Mouse (Mus musculus) neural tube, embryonic 14.5 days (tissue): ENCODE data around the gene Crim1. TPM values are rescaled to one million over a fixed set of nuclear protein-coding genes. Genes with fewer than 3 reads are reported as not detected.

ENCODE experiments used
- ATAC-seq: fragments of 200-750 bp; cut with Nextera tagmentation; 2 replicates; pipeline ENCODE4 v1.8.0; 2017; ENCODE audit warnings: low read depth, mild to moderate bottlenecking, moderate TSS enrichment, moderate library complexity
- H3K27ac ChIP-seq: fragments of 300-500 bp; sonication (generic); 2 replicates; pipeline ENCODE4 v1.5.1; 2014; ENCODE audit warnings: low read depth, mild to moderate bottlenecking, control low read depth, low read length, moderate library complexity, mixed read lengths
- H3K27me3 ChIP-seq: fragments of 300-500 bp; sonication (generic); 2 replicates; pipeline ENCODE4 v1.6.1; 2014; ENCODE audit warnings: low read length; ENCODE audit not compliant: control insufficient read depth, insufficient read depth
- H3K36me3 ChIP-seq: fragments of 300-500 bp; sonication (generic); 2 replicates; pipeline ENCODE4 v1.6.1; 2014; ENCODE audit warnings: low read length, mixed read lengths; ENCODE audit not compliant: control insufficient read depth, insufficient read depth
- H3K4me1 ChIP-seq: fragments of 300-500 bp; sonication (generic); 2 replicates; pipeline ENCODE4 v1.6.1; 2014; ENCODE audit warnings: low read length; ENCODE audit not compliant: control insufficient read depth, insufficient read depth
- H3K4me2 ChIP-seq: fragments of 300-500 bp; sonication (generic); 2 replicates; pipeline ENCODE4 v1.6.1; 2014; ENCODE audit warnings: mild to moderate bottlenecking, low read depth, low read length, control low read depth
- H3K4me3 ChIP-seq: fragments of 300-500 bp; sonication (generic); 2 replicates; pipeline ENCODE4 v1.5.1; 2014; ENCODE audit warnings: low read depth, low read length, control low read depth, mixed read lengths
- H3K9ac ChIP-seq: fragments of 300-500 bp; sonication (generic); replicated peaks from 2 replicates; pipeline ENCODE4 v1.6.1; 2014; ENCODE audit warnings: low read depth, mild to moderate bottlenecking, control low read depth, low read length, mixed read lengths
- H3K9me3 ChIP-seq: fragments of 300-500 bp; sonication (generic); 2 replicates; pipeline ENCODE4 v1.6.1; 2016; ENCODE audit warnings: low read length; ENCODE audit not compliant: control insufficient read depth
- WGBS: fragments of 180-500 bp; shearing (Covaris S2); extraction: QIAGEN DNeasy Blood & Tissue Kit; methylation state at CpG from one replicate; pipeline ENCODE4 v1.1.7; 2014; 5-methylcytosine and 5-hydroxymethylcytosine counted together
- polyA plus RNA-seq: library from polyadenylated mRNA; unstranded; fragments of >200 nt; fragmentation: Nextera tagmentation; extraction: Ambion mirVana; gene quantifications from 2 replicates; pipeline ENCODE4 v1.2.1, GENCODE M21; 2014

Gene Crim1
- polyA plus RNA-seq, 1 experiment from 2014 or later: 22.8 TPM

GRCm38 (mm10) chr17:78266271-78266670, 66.2 kb downstream of the Crim1 start:
- Histone ChIP-seq H3K4me3 (no peak overlapping the region), H3K4me1 (0 out of 2 replicates have a peak, but pooled peaks cover 4% of the 10 kb centered on the region), H3K9me3 (no peaks in the 10 kb centered on the region), H3K4me2 (no peak overlapping the region), H3K27me3 (no peaks in the 10 kb centered on the region), H3K36me3 (no peaks in the 10 kb centered on the region), H3K27ac (no peak overlapping the region), H3K9ac (no peak overlapping the region)
- 86% methylated on average over 2 of the region's 2 CpGs for WGBS
- no peak for ATAC-seq

- Histone ChIP-seq H3K36me3 (no peaks in the 10 kb centered on the region), H3K27ac (no peak overlapping the region), H3K4me3 (no peak overlapping the region), H3K4me1 (0 out of 2 replicates have a peak, but pooled peaks cover 11% of the 10 kb centered on the region), H3K27me3 (no peaks in the 10 kb centered on the region), H3K9me3 (no peaks in the 10 kb centered on the region), H3K4me2 (no peak overlapping the region), H3K9ac (no peak overlapping the region)
- ATAC-seq: no peak
- 71% methylated on average over 4 of the region's 4 CpGs for WGBS
Observed at GRCm38 (mm10) chr17:78268591-78268990, 68.5 kb downstream of the Crim1 start.

GRCm38 (mm10) chr17:78269311-78269710, 69.3 kb downstream of the Crim1 start:
- H3K27ac ChIP-seq: no peak overlapping the region
- no peaks in the 10 kb centered on the region for H3K36me3 ChIP-seq
- ATAC-seq: no peak
- WGBS: 91% methylated on average over 8 of the region's 8 CpGs
- no peak overlapping the region for H3K4me2 ChIP-seq
- 0 out of 2 replicates have a peak, but pooled peaks cover 7% of the 10 kb centered on the region for H3K4me1 ChIP-seq
- H3K9ac ChIP-seq: no peak overlapping the region
- no peaks in the 10 kb centered on the region for H3K27me3 ChIP-seq
- no peaks in the 10 kb centered on the region for H3K9me3 ChIP-seq
- no peak overlapping the region for H3K4me3 ChIP-seq

- Histone ChIP-seq H3K27ac (no peak overlapping the region), H3K4me2 (no peak overlapping the region), H3K9ac (no peak overlapping the region), H3K9me3 (no peaks in the 10 kb centered on the region), H3K36me3 (no peaks in the 10 kb centered on the region), H3K4me1 (0 out of 2 replicates have a peak, but pooled peaks cover 7% of the 10 kb centered on the region), H3K27me3 (no peaks in the 10 kb centered on the region), H3K4me3 (no peak overlapping the region)
- no peak for ATAC-seq
- 87% methylated on average over 6 of the region's 6 CpGs for whole genome bisulfite sequencing
Observed at GRCm38 (mm10) chr17:78270019-78270418, 70.0 kb downstream of the Crim1 start.

- no peak for ATAC-seq
- Histone ChIP-seq H3K4me3 (no peak overlapping the region), H3K9ac (no peak overlapping the region), H3K36me3 (no peaks in the 10 kb centered on the region), H3K9me3 (no peaks in the 10 kb centered on the region), H3K4me2 (no peak overlapping the region), H3K4me1 (peaks cover 7% of the 10 kb centered on the region; the same call in 1 of the 2 replicates), H3K27ac (no peak overlapping the region), H3K27me3 (no peaks in the 10 kb centered on the region)
- WGBS: 87% methylated on average over 8 of the region's 8 CpGs
Observed at GRCm38 (mm10) chr17:78271731-78272130, 71.7 kb downstream of the Crim1 start.

GRCm38 (mm10) chr17:78272142-78272541, 72.1 kb downstream of the Crim1 start:
- H3K9ac ChIP-seq: no peak overlapping the region

GRCm38 (mm10) chr17:78272713-78273483, 72.8 kb downstream of the Crim1 start:
- H3K4me2 ChIP-seq: no peak overlapping the region
- no peak overlapping the region for H3K9ac ChIP-seq
- no peak; the same call in 1 of the 2 replicates for ATAC-seq
- H3K4me1 ChIP-seq: peaks cover 7% of the 10 kb centered on the region; the same call in 1 of the 2 replicates
- no peaks in the 10 kb centered on the region for H3K36me3 ChIP-seq
- no peaks in the 10 kb centered on the region for H3K27me3 ChIP-seq
- 65% methylated on average over 8 of the region's 8 CpGs for WGBS
- no peak overlapping the region; the same call in 1 of the 2 replicates for H3K27ac ChIP-seq
- no peak overlapping the region for H3K4me3 ChIP-seq
- H3K9me3 ChIP-seq: no peaks in the 10 kb centered on the region

More at GRCm38 (mm10) chr17:78272142-78272541, 72.1 kb downstream of the Crim1 start:
- Histone ChIP-seq H3K36me3 (no peaks in the 10 kb centered on the region), H3K4me1 (peaks cover 7% of the 10 kb centered on the region; the same call in 1 of the 2 replicates), H3K4me3 (no peak overlapping the region), H3K27me3 (no peaks in the 10 kb centered on the region), H3K27ac (no peak overlapping the region), H3K9me3 (no peaks in the 10 kb centered on the region), H3K4me2 (no peak overlapping the region)
- WGBS: 72% methylated on average over 8 of the region's 8 CpGs
- ATAC-seq: no peak

- H3K4me2 ChIP-seq: no peak overlapping the region
- no peak for ATAC-seq
- WGBS: 56% methylated on average over 7 of the region's 7 CpGs
- H3K27me3 ChIP-seq: no peaks in the 10 kb centered on the region
- no peaks in the 10 kb centered on the region for H3K36me3 ChIP-seq
- H3K27ac ChIP-seq: no peak overlapping the region
- H3K4me1 ChIP-seq: peaks cover 7% of the 10 kb centered on the region
- no peak overlapping the region for H3K4me3 ChIP-seq
- no peak overlapping the region for H3K9ac ChIP-seq
- H3K9me3 ChIP-seq: no peaks in the 10 kb centered on the region
Observed at GRCm38 (mm10) chr17:78273875-78274274, 73.8 kb downstream of the Crim1 start.
